Mouse (Mus musculus): ENCODE measurements around the gene Ear10. TPM values are rescaled to one million over a fixed set of nuclear protein-coding genes. Genes with fewer than 3 reads are reported as not detected.
A peak's percentile ranks its signal among the peaks of the same experiment; 100 is the strongest.
"Not testable (repeated sequence)": the region's sequence is repeated elsewhere in the genome, so short reads cannot be mapped to it uniquely, and the experiment has no call there.

Ear10 gene
- not detected for total RNA-seq (2021)
- long read RNA-seq, experiment 1, result 0 reads
- long read RNA-seq, experiment 2, result 0 reads

DNA sequence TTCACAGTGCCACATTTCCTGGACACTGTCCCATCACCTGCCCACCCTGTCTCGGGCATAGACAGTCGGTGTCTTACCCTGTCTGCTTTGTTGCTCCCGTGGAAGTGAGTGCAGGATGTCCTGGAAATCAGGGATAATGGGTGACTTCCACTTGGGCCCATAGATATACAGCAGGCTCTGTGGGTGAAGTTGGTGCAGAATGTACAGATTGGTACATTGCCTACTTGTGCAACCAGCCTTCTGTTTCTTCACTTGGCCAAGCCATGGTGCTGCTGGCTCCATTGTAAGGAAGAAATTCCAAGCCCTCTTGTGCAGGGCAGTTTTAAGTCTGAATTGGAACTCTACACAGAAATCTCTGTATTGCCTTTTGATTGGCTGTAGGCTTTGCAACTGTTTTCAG is at the start of gene Ear10:
Ear10 (minus strand) TSS at position 101 of the 400 bp plus-strand sequence.
- intact Hi-C loops (cut with DNase I); DNase-seq; H3K27ac ChIP-seq; H3K4me3 ChIP-seq: not testable (repeated sequence)

DNA sequence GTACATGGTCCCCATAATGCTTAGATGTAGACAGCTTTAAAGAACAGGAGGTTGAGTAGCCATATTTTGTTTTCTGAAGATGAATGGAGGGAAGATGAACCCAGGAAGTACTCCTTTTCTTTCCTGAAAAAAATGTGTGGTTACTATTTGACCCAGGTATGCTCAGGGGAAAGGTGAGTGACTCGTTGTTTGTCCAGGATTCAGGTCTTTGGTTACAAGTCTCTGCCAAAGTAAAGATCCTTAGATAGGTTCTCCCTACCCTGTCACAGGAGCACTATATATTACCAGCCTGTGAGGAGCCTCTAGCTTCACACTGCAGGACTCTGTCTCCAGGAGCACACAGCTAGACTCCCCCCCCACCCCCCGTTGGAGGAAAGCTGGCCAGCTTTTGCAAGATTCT is 33.4 kb upstream of the Ear10 start, which contains the start of gene Ang5:
Ang5 (plus strand) TSS at position 301 of the 400 bp plus-strand sequence.
- H3K27ac ChIP-seq; intact Hi-C loops (cut with DNase I); H3K4me3 ChIP-seq; DNase-seq: not testable (repeated sequence)

DNA sequence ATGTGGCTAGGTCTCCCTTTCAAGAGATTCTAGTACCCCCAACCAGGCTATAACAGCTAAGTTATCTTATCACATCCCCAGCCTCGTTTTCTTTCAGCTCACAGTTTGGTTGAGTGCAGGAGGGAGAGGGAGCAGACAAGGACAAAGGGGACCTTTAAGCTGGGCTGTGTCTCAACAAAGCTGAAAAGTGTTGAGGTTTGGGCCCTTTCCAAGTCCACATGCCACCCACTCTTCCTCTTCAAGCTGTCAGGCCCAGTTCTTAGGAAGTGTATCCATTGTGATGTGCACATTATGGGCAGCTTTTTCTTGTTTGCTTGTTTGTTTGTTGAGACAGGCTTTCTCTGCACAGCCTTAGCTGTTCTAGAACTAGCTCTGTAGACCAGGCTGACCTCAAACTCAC is 31.7 kb upstream of the Ear10 start:
- DNase-seq; H3K4me3 ChIP-seq; intact Hi-C loops (cut with DNase I); H3K27ac ChIP-seq: not testable (repeated sequence)

DNA sequence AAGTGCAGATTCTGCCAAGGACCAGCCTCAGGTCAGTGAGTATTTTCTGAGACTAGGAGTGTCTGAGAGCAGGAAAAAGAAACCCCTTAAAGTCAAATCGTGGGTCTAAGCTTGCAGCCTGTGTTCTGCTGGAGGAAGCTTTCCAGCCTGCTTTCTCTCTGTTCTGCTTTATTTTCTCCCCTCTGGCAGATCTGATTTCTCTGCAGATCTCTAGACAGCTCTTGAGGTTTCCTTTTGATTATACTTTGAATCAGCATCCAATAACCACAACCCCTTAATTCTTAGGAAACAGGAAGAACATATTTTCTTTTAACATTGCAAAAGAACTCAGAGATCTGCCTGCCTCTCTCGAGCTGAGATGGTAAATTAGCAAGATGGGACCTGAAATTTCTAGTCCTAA is 30.0 kb upstream of the Ear10 start:
- H3K27ac ChIP-seq; DNase-seq; H3K4me3 ChIP-seq; intact Hi-C loops (cut with DNase I): not testable (repeated sequence)

- DNase-seq; intact Hi-C loops (cut with DNase I); H3K27ac ChIP-seq; H3K4me3 ChIP-seq: not testable (repeated sequence)
Measured at GRCm38 (mm10) chr14:43933399-43933798, 10.0 kb upstream of the Ear10 start.

DNA sequence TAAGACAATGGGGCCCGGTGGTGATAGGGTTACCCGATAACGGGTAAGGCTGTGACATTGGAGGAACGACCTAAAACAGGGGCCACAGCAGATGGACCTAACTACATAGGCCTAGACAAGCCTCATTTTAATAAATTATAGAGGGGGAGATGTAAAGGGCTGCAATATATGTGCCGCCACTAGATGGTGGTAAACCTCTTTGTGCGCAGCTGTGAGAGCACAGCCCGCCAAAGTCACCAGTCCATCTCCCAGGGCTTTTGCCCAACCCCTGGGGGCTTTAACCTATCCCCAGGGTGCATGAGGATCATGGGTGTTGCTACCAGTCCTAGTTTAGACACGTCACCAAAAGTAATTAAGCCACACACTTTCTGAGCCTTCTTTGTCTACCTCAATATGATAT is 9.6 kb upstream of the Ear10 start:
- H3K4me3 ChIP-seq; H3K27ac ChIP-seq; intact Hi-C loops (cut with DNase I): not testable (repeated sequence)
- DNase-seq, result peak; percentile 32
- TF ChIP-seq CTCF (IDR thresholded peaks at IDR 0.05), result peak; percentile 61

GRCm38 (mm10) chr14:43925404-43925950 is 2.1 kb upstream of the Ear10 start:
- Histone ChIP-seq H3K4me3 (peak overlapping the region; percentile 71), H3K27ac (peak overlapping the region; percentile 48; the same call in 1 of the 2 replicates)
- DNase-seq; intact Hi-C loops (cut with DNase I): not testable (repeated sequence)

GRCm38 (mm10) chr14:43924688-43925403 is 1.5 kb upstream of the Ear10 start, which contains the start of gene Gm8113:
Gene Gm8113 (plus strand): TSS chr14:43925390.
- peak within 1 kb of the TSS; percentile 48; the same call in 1 of the 2 replicates for H3K27ac ChIP-seq
- DNase-seq, result peak; percentile 54
- intact Hi-C loops (cut with DNase I), result not testable (repeated sequence)

GRCm38 (mm10) chr14:43918214-43918613 is 5.1 kb downstream of the Ear10 start:
- DNase-seq; H3K27ac ChIP-seq; H3K4me3 ChIP-seq; intact Hi-C loops (cut with DNase I): not testable (repeated sequence)

More at GRCm38 (mm10) chr14:43924688-43925403, 1.5 kb upstream of the Ear10 start, which contains the start of gene Gm8113:
- peak; percentile 70 for TF ChIP-seq CTCF (IDR thresholded peaks at IDR 0.05)
- H3K4me3 ChIP-seq, result peak within 1 kb of the TSS; percentile 71

DNA sequence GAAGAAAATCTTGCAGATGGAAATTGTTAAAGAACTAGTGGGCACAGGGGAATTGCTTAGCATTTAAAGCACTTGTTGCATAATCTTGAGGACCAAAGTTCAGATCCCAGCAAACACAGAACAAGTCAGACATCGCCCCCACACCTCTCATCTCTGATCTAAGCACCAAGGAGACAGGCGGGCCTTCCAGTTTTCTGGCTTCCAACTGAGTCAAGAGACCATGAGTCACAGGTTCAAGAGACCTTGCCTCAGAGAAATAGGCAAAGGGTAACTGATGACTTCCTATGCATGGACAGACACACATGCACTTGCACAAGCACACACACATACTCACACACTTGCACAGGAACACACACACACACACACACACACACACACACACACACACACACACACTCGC is 24.8 kb downstream of the Ear10 start:
- H3K4me3 ChIP-seq; intact Hi-C loops (cut with DNase I); DNase-seq; H3K27ac ChIP-seq: not testable (repeated sequence)

DNA sequence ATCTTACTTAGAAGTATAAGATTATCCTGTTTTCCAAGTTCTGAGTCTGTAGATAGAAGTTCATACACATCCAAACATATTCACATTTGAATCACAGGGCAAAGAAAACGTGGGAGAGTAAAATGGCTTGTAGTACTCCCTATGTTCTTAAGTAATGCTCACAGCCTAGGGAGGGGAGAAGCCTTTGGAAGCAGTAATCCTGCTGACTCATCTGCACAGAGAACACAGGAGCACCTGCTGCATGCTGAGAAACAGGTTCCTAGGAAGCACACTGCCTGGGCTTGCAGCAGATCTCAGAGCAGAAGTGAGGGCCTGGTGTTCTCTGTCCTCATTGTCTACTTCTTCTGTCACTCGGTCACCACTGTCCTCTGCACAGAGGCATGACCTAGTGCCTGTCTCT is 28.0 kb downstream of the Ear10 start:
- H3K4me3 ChIP-seq; intact Hi-C loops (cut with DNase I); DNase-seq; H3K27ac ChIP-seq: not testable (repeated sequence)

DNA sequence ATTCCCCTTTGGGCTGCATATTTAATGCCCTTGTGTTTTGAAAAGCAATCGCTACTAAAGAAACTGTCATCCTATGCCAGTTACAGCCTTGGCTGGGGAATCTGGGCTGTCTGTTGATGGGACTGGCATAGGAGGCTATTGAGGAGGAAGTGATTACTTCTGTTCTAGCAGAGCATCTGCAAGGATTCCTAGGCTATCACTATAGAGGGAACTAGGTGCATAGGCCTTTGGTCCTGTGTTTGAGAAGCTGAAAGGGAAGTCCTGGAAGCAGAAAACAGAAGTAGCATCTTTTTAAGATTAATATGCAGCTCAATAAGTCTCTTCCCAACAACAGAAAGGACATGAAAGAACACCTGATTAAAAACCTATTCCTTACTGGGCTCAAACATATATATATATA is 32.1 kb downstream of the Ear10 start:
- intact Hi-C loops (cut with DNase I); H3K27ac ChIP-seq; H3K4me3 ChIP-seq; DNase-seq: not testable (repeated sequence)

DNA sequence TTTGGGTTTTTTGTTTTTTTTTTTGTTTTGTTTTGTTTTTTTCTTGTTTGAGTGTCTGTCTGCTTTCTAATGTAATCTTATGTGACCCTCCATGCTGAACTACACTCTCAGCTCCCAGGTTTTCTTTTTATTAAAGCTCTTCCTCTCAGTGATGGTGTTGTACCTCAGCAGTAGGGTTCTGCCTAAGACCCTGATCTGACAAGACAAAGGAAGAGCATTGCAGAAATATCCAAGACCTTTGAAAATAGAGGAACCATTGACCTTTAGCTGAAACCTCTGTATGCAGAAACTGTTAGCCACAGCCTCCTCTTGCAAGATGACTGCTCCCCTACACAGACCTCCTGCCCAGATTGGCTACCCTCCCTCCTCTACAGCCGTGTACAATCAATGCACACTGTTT is 37.1 kb downstream of the Ear10 start:
- H3K27ac ChIP-seq; DNase-seq; intact Hi-C loops (cut with DNase I); H3K4me3 ChIP-seq: not testable (repeated sequence)

DNA sequence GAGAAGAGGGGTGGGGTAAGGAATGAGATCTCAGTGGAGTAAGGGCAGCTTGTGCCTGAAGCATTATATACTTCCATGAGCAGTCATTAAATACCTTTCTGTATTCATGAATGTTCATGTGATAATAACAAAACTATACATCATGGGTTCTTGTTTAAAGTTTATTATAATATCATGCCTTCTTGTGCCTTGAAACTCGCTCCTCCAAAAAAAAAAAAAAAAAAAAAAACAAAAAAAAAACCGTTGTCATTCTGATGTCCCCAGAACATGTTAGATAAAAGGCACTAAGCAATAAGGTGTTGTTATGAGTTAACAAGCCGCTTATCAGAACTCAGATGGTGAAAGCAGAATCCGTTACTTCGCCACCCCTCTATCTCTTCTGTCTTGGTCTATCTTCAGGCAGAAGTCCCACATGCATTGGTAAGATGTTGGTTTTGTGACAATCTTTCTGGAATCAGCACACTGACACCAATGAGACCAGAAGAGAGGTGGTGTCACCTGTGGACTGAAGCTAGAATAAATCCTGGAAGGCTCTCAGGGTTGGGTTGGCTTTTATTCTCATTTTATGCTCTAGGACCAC is 43.3 kb downstream of the Ear10 start:
- H3K27ac ChIP-seq; H3K4me3 ChIP-seq; DNase-seq; intact Hi-C loops (cut with DNase I): not testable (repeated sequence)

DNA sequence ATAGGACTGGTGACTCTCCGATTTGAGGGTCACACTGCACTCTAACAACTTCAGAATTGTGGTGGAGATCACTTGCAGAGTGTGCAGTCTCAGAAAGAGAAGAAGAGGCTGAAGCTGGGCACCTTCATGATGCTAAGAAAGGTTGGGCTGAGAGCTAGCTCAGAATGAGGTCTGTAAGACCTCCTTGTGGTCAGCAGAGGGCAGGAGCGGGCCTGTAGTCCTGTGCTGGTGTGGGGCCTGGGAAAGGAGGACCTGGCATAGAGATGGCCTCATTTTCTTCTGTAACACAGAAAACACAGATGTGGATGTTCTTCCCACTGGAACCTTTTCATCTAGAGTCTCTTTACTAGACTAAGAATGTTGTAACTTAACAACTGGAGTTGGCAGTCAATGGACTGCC is 45.6 kb downstream of the Ear10 start:
- H3K4me3 ChIP-seq; DNase-seq; H3K27ac ChIP-seq; intact Hi-C loops (cut with DNase I): not testable (repeated sequence)

DNA sequence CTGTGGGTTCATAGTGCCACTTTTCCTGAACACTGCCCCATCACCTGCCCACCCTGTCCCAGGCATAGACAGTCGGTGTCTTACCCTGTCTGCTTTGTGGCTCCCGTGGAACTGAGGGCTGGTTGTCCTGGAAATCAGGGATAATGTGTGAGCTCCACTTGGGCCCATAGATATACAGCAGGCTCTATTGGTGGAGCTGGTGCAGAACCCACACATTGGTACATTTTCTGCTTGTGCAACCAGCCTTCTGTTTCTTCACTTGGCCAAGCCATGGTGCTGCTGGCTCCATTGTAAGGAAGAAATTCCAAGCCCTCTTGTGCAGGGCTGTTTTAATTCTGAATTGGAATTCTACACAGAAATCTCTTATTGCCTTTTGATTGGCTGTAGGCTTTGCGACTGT is 47.9 kb downstream of the Ear10 start, which contains the start of gene Ear1:
Ear1 (minus strand) TSS at position 101 of the 400 bp plus-strand sequence.
- H3K27ac ChIP-seq; H3K4me3 ChIP-seq; DNase-seq; intact Hi-C loops (cut with DNase I): not testable (repeated sequence)

- DNase-seq; intact Hi-C loops (cut with DNase I); H3K4me3 ChIP-seq; H3K27ac ChIP-seq: not testable (repeated sequence)
Measured at GRCm38 (mm10) chr14:43874862-43875261, 48.5 kb downstream of the Ear10 start.
